Mouse (Mus musculus) heart, postnatal 0 days (tissue): ENCODE results near the gene Dnaja4.

Experiments used
- CTCF ChIP-seq: IDR thresholded peaks from 2 replicates; pipeline ENCODE4 v1.5.1; 2016; ENCODE audit warnings: antibody characterized with exemption, control low read depth, low read depth
- EP300 ChIP-seq: IDR thresholded peaks from 2 replicates; pipeline ENCODE4 v1.6.1; 2016; ENCODE audit warnings: antibody characterized with exemption, low read depth

GRCm38 (mm10) chr9:54750215-54750981 is 51.7 kb downstream of the Dnaja4 start:
- TF ChIP-seq CTCF (no peak), EP300 (no peak)
